Mouse (Mus musculus) layer of hippocampus, adult 9-10 months (tissue): ENCODE measurements around the gene Rnf186.
"Not testable (repeated sequence)": the region's sequence is repeated elsewhere in the genome, so short reads cannot be mapped to it uniquely, and the experiment has no call there.

ENCODE experiments used
- DNase-seq: peaks from one replicate; pipeline ENCODE4 v3.0.0; 2022; ENCODE audit warnings: low spot score

Gene Rnf186

DNA sequence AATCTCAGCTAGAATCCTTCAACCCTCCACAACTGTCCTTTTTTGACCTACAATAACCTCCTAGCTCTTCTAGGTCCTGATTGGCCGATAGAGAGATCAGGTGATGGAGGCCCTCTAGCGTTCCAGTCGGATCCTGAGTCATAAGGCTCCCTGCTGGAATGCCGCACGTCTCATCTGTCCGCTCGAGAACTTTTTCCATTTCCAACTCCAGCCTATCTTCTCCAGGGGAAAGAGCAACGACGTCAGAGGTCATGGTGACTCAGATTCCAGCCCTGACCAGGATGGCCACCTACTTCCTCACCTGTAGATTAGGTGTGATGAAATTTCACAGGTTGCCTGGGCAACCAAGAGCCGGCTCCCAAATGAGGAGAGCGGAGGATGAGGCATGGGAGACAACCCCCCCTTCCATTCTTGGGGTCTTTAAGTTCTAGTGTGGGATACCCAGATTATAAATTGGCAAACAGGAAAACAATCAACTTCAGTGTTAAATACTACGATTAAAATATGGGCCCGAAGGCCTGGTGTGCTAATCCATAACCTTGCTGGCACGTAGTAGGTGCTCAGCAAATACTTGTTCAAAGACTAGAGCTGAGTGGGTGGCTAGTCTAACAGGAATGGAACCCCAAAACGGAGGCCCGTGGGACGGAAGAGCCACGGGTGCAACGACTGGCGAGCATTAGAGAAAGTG lies 5.4 kb downstream of the Rnf186 start:
- DNase-seq: no peak

DNA sequence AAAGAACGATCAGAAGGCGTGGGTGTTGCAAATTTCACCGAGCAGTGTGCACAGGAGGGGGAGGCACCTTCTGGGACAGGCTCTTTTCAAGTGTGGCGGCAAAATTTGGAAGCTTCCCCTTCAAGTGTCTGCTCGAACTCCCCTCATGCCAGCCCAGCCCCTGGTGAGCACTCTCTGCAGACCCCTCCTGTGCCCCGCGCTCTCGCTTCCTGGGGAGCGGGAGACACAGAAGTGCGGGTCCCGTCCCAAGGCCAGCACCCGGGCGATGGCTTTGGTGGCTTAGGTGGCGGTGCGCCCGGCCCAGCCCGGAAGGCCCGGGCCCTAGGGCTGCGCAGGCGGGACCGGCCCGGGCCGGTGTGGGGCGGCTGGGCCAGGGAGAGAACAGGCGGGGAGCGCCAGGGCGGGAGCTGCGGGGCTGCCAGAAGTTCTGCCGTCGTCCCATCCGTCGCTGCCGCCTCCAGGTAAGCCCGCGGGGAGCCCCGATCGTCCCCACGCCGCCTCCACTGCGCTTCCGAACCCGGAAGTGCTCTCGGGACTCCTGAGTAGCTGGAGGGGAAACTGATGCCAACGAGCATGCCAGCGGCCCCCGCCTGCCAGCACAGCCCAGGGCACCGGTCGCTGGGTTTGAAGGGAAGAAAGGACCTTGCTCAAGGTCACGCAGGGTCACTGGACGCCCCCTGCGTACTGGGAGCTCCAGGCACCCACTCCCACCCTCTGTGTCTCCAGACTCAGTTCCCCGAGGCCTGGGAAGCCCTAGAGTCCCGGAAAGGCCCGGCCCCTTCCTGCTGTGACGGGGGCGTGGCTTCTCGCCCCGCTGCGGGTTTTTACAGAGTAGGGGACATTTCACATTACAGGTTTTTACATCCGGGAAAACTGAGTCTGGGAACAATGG lies 6.2 kb downstream of the Rnf186 start, which contains the start of gene Tmco4:
TSS of gene Tmco4 (plus strand) at position 62 of the 892 bp plus-strand sequence.
- no peak for DNase-seq

DNA sequence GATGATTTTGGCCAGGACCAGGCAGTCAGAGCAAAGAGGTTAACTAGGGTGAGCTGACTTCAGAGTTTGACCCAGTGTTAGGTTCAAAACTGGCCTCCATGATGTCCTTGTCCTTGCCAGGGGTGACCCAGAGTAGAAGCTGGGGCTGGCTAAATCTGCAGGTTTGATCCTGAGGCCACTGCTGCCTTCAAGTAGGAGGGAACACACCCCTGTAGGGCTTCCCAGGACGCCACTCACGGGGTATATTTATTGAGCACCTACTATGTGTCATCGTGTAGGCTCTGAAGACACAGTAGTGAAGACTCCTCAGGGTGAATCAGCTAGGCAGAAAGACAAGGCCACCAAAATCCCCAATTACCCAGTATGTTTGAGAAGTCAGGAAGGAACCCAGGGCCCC lies 6.8 kb downstream of the Rnf186 start:
- no peak for DNase-seq

DNA sequence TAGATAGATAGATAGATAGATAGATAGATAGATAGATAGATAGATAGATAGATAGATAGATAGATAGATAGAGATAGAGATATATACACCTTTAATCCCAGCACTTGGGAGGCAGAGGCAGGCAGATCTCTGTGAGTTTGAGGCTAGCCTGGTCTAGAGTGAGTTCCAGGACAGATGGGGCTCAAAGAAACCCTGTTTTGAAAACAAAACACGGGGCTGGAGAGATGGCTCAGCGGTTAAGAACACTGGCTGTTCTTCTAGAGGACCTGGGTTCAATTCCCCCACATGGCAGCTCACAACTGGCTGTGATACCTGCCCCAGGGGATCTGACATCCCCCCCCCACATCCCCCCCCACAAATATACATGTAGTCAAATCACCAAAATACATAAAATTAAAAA lies 7.6 kb downstream of the Rnf186 start:
- not testable (repeated sequence) for DNase-seq

DNA sequence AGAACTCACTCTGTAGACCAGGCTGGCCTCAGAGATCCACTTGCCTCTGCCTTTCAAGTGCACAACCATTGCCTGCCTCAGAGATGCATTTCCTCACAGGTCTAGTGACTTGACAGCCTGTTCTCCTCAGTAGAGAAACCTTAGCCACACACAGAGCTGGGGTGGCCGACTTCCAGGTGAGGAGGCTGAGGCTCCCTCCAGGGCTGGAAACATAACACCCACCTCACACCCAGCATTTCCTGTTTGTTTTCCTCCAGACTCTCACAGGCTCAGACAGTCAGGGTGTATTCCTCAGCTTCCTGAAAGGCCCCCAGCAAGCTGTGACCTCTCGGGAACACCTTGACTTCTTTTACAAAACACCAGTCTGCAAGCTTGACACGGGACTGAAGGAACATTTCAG lies 8.3 kb downstream of the Rnf186 start:
- DNase-seq: no peak

DNA sequence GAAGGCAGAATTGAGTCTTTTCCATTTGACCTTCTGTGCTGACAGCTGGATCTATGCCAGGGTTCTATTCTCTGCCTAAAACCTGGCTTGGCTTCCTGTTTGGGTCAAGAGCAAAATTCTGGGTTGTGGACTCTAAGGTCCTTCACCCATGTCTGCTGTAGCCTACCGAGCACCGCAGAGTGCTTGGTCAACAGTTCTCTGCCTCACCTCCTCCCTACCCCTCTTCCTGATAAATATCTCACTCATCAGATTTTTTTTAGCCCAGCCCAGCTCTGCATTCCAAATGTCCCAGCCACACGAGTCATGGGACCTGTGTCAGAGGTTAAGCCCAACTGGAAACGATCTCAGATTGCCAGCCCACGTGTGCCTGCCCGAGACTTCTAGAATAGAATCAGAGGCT lies 9.1 kb downstream of the Rnf186 start:
- no peak for DNase-seq

DNA sequence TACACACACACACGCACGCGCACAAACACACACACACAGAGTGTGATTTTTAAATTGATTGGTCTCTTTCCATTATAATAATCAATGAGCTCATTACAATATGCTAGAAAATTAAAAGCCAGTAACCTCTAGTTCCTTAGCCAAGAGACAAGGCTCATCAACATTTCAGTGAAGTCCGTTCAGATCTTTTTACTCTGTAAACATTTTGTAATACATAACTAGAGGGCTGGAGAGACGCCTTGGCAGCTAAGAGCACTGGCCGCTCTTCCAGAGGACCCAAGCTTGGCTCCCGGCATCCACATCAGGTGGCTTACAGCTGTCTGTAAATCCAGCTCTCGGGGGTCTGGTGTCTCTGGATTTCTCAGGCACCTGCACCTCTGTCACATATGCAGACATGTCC lies 13.1 kb downstream of the Rnf186 start:
- DNase-seq: no peak

DNA sequence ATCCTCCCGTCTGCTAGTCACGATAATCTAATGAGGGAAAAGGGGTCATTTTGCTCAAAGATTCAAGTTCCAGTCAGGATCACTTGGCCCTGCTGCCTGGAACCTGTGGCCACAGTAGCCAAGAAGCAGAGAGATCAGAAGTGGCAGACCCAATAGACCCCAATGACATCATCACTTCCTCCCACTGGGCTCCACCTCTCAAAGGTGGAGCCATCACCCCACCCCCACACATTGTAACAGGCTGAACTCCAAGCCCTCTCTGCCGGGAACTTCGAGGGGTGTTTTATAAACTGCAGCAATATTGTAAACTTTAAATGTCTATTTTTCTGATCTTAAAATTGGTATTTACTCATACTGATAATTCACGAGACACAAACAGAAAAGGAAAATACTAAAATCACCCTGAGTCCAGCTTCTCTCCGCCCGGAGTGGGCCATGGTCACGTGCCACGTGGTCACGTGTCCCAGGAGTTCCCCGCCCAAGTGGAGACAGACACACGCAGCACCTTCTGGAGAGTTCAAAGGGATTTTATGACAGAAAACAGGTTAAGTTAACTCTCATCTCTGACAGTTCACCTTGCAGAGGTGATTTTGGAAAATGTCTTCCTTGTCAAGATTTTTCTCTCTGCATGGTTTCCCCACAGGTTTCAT lies 14.0 kb downstream of the Rnf186 start:
- DNase-seq: no peak

DNA sequence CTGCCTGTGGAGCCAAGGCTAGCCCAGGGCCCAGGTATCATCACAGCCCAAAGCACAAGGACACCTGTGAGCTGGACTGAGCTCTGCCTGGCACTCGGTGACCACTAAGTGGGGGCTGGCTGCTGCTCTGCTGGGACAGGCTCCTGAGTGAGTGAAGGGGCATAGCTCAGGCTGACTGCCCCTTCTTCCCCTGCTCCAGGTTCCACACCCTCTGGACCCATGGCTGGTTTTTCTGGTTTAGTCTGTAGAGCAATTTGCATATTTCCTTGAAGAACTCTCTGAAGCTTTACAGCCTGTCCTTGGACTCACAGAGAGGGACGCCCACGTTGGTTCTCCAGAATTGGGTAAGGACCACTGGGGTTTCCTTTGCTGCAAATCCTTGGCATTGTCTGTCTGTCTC lies 16.5 kb downstream of the Rnf186 start:
- no peak for DNase-seq

DNA sequence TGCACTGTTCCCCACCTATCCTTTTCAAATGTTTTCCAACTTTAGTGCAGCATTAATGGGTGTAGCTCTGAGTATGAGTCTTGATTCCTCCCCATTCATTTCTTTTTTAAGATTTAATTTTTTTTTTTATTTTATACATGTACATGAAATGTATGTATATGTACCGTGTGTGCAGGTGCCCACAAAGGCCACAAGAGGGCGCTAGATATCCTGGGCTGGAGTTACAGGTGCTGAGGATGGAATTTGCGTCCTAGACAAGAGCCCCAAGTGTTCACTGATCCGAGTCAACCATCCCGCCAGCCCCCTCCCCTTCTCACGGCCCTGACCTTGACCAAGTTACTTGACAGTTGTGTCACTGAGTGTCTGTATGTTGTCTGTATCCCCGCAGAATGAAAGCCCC lies 17.8 kb downstream of the Rnf186 start:
- DNase-seq: no peak

DNA sequence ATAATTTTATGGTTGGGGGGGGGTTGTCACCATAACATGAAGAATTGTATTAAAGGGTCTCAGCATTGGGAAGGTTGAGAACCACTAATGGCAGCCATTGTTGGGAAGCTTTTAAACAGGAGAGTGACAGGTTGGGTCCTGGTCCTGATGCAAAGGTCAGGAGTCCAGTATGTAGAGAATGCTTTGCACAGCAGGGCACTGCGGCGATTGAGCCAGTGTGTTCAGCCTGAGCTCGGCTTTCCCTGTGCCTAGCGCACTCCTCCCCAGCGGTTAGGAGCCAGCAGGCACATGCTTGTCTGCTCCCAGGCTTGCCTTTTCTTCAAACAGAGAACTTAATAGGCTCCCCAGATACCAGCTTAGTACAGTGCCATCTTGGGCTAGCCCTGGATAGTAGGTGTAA lies 19.4 kb downstream of the Rnf186 start:
- DNase-seq: no peak

DNA sequence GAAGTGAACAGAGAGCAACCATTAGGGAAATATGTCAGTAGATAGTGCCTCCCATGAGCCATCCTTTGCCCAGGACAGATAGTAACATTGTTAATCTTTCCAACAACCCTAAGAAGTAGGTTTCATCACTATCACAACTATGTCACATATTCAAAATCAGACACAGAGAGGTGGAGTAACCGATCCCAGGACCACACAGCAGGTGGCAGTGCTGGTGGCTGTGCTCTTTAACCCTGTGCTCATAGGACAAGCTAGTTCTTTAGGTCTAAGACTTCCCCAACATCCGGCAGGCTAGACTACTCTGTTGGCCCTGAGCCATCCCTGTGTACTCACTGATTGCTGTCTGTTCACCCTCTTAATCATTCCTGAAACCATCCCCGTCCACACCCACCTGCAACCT lies 27.5 kb downstream of the Rnf186 start:
- no peak for DNase-seq

DNA sequence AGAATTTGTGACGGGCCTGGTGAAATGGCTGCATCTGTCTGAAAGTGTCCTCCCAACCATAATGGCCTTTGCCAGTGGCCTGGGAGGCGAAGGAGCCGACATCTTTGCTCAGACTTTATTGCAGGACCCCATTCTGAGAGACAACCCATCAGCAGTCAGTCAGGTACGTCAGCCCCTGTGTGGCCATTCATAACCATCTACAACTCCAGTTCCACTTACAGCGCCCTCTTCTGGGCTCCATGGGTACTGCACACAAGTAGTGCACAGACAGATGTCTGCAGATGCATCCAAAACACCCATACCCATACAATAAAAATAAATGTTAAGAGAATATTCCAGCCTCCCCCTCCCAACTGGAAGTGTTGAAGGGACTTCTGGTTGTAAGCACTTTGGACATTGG lies 29.5 kb downstream of the Rnf186 start:
- no peak for DNase-seq

DNA sequence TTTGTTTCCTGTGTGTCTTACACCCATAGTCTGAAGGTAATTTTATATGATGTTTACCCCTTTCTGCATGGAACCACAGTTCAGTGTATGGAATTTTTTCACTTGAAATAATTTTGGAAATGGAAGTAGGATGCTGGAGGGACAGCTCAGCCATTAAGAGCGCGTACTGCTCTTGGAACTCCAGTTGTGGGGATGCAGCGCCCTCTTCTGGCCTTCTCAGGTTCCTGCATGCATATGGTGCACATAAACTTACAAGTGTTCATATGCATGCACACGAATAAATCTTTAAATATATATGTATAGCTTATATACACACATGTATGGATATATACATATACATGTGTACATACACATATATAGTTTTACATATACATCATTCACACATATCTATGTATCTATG lies 30.2 kb downstream of the Rnf186 start:
- no peak for DNase-seq

DNA sequence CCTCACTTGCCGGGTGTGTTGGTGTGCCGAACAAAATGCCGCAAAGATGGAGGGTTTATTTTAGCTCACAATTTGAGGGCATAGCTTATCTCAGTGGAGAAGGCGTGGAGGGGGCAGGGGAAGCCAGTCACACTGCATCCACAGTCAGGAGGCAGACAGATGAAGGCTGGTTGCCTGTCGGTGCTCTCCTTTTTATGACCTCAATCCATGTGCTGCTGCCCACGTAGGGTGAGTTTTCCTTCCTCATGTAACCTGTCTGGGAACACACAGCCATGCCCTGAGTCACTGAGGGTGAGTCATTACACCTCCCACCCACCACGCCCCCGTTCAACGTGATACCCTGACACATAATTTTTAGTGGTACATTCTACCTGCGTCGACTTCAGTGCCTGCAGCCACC lies 31.7 kb downstream of the Rnf186 start:
- DNase-seq: no peak

DNA sequence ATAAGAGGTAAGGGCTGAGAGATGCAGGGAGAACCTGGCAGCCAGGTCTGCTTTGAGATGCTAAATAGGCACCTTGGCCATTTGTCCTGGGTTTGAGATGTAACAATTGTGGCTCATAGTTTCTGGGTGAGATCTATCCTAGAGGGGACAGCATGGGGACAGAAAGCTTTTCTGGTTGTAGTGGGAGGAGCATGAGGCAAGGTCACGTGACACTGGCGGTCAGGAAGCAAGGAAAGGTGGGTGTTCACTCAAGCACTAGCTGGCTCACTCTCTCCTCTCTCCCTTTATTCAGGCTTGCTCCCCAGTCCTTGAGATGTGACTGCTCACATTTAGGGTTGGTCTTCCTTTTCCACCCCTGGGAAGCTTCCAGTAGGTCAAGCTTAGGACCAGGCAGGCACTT lies 34.1 kb downstream of the Rnf186 start:
- DNase-seq: no peak

DNA sequence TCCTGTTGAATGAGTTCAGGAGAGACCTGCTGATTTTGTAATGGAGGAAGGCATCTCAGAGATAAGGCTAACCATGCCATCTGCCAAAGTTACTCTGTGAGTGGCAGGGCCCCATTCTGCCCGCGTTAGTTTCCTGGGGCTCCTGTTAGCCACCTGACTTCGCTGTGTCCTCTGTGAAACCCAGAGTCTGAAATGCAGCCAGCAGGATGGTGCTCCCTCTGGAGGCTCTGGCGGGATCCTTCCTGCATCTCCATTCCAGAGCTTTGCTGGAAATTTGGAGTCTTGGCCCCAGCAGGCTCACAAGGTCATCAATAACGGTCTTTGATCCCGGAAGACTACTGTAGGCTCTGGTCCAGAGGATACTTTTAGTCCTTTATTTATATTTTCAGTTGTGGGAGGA lies 34.5 kb downstream of the Rnf186 start:
- DNase-seq: no peak

DNA sequence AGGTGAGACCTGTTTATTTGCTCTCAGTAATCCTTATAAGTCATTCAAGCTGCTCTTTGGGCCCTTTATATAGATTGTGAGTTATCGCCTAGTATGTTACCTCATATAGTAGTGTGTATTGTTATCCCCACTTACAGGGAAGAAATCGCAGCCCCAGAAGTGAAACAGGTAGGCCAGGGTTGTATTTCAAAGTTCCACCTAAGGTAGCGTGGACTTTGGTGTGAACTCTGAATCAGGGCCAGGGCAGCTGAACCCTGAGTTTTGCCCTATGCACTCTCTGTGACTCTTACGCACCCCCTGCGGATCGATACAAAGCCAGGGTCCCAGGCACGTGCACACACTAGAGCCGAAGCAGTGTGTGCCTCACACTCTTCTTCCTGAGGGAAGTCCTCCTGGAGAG lies 37.2 kb downstream of the Rnf186 start:
- DNase-seq: no peak

DNA sequence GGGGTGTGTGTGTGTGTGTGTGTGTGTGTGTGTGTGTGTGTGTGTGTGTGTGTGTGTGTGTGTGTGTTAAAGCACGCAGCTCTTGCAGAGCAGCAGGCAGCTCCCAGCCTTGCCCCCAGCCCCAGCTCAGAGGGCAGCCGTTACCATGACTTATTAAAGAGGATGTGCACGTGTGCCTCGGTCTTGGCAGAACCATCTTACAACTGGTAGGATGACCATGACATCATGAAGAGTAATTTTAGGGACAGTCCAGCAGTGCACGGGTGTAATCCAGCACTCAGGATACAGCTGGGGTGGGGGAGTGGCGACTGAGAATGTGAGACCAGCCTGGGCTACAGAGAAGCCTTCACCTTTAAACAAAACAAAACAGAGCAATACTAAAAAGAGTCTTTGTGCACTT lies 38.3 kb downstream of the Rnf186 start:
- no peak for DNase-seq

DNA sequence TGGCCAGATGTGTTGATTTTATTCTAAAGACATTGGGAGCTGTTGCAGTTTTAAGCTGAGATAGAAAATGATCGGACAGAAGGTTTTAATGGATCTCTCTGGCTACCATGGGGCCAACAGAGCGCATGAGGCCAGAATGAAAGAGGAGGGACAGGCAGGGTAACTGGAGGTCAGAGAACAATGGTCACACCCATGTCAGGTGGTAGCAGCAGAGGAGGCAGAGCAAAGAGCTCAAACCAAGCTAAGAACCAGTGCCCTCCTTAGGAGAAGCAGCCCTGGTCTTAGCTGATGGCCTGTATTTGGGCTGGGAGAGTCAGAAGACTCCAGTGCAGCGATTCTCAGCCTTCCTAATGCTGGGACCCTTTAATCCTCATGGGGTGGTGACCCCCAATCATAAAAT lies 40.4 kb downstream of the Rnf186 start:
- no peak for DNase-seq

DNA sequence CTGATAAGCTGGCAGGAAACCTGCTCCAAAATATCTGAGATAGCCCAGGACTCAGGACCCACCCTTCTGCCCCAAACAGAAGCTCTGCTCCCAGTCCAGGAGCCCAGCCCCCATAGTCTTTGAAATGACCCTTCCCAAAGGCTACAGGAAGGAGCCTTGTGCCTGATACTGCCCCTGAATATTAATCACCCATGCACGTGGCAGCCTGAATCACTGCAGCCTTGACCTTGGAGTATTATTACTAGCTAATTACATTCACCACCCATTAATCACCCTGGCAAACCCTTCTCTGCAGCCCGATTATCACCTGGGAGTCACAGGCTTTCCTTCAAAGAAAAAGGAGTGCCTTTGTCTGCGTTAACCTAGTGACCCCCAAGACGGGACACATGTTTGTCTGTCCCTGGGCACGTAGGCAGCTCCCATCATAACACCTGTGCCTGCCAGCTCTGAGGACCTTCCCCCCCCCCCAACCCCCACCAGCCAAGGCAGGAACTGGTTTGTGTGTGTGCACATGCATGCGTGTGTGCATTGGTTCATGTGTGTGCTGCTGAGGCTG lies 41.1 kb downstream of the Rnf186 start:
- no peak for DNase-seq

DNA sequence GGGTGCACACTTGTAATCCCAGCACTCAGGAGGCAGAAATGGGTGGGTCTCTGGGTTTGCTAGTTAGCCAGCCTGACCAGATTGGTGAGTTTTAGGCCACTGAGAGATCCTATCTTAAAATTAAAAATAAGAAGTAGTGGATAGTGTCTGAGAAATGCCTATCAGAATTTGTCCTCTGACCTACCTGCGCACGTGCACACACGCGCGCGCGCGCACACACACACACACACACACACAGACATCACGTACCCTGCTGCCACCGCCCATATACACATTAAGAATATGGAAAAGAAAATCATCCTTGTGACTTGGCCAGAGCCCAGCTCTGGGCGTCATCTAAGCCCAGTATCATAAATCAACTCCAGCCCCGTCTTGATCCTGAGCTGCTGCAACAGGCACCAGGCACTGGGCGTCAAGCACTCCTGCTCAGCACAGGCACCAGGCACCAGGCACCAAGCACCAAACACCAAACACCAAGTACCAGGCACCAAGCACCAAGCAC lies 44.3 kb downstream of the Rnf186 start:
- DNase-seq: no peak

DNA sequence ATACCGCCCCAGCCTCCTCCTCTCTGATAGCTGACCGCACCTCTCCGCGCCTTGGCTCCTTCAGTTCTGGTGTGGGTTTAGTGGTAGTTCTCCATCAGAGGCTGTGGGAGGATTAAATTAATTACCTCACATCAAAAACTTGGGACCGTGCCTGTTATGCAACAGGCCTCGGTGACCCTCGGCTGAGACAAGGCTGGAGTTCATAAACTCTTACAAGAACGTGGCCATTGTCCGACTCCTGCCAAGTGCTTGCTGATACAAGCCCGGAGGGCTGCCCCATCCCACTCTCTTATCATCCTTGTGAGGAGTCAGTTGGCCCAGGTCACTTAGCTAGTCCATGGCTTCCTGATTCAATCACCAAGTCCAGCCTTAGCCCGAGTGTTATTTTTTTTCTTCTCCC lies 46.4 kb downstream of the Rnf186 start:
- no peak for DNase-seq
